Comparison of ENCODE assay signal across 8 mouse cellular contexts in genomic region chr5:112213331-112214240, GRCm38 (mm10). TPM values are rescaled to one million over a fixed set of nuclear protein-coding genes. Genes with fewer than 3 reads are reported as not detected.
A peak's percentile ranks its signal among the peaks of the same experiment; 100 is the strongest.
DNase-seq lines count a peak whose midpoint lies in the region; ATAC-seq and TF ChIP-seq lines count a peak whose summit lies in the region.
"Had no signal": no experiment of that assay in that cellular context is flagged by ENCODE, and none has a peak within 500 bp of the region (broad histone marks: within the 10 kb centered on the region; RNA-seq: fewer than 3 reads in every experiment).

No protein-coding gene starts in this region.

- no peak for TF ChIP-seq CTCF in brain, embryonic 14.5 days (IDR thresholded peaks at IDR 0.05; ENCODE audit: borderline replicate concordance, extremely low read depth, insufficient read depth, insufficient read length)
- no peak for TF ChIP-seq CTCF in forebrain, postnatal 0 days (IDR thresholded peaks at IDR 0.05; ENCODE audit: low read depth)

- peaks cover 25% of the 10 kb centered on the region for H3K4me1 ChIP-seq in forebrain, postnatal 0 days (ENCODE audit: insufficient read depth)
- H3K4me1 ChIP-seq in midbrain, embryonic 13.5 days (replicated peaks): peaks cover 60% of the 10 kb centered on the region

- TF ChIP-seq POLR2A in brain, embryonic 14.5 days (IDR thresholded peaks at IDR 0.05; ENCODE audit: borderline replicate concordance, extremely low read depth, insufficient read depth, insufficient read length, poor library complexity, severe bottlenecking): no peak

- peak overlapping the region; percentile 32 for H3K4me2 ChIP-seq in forebrain, postnatal 0 days (ENCODE audit: low read depth)
- H3K4me2 ChIP-seq in midbrain, embryonic 13.5 days (replicated peaks): peak overlapping the region; percentile 33

- peak; percentile 75 for DNase-seq in ZHBTc4 (ENCODE audit: low read depth, low spot score)
- DNase-seq in brain, embryonic 14.5 days (ENCODE audit: low read depth): peak; percentile 90
- peak; percentile 74 for DNase-seq in forebrain, postnatal 0 days
- DNase-seq in ovary, postnatal 10 days (ENCODE audit: low spot score): no peak
- no peak for DNase-seq in cerebellum, adult 11-12 months
- no peak for DNase-seq in urinary bladder, postnatal 4 days (ENCODE audit: low spot score in 2 of 2)

- no peaks in the 10 kb centered on the region for H3K27me3 ChIP-seq in forebrain, postnatal 0 days (ENCODE audit: insufficient read depth, low read length)
- H3K27me3 ChIP-seq in midbrain, embryonic 13.5 days: no peaks in the 10 kb centered on the region

- ATAC-seq in forebrain, postnatal 0 days: peak; percentile 26
- ATAC-seq in midbrain, embryonic 13.5 days: peak; percentile 65
- ATAC-seq: lung, postnatal 0 days had no signal

- no peaks in the 10 kb centered on the region for H3K9me3 ChIP-seq in forebrain, postnatal 0 days (ENCODE audit: low read length)
- no peaks in the 10 kb centered on the region for H3K9me3 ChIP-seq in midbrain, embryonic 13.5 days

- no peak overlapping the region for H3K4me3 ChIP-seq in forebrain, postnatal 0 days (ENCODE audit: low read depth, low read length)
- no peak overlapping the region for H3K4me3 ChIP-seq in midbrain, embryonic 13.5 days (replicated peaks)

- WGBS in forebrain, postnatal 0 days: 17% methylated on average over 19 of the region's 19 CpGs
- 16% methylated on average over 19 of the region's 19 CpGs for WGBS in midbrain, embryonic 13.5 days

- peak overlapping the region; percentile 22 for H3K9ac ChIP-seq in forebrain, postnatal 0 days
- H3K9ac ChIP-seq in midbrain, embryonic 13.5 days (replicated peaks): peak overlapping the region; percentile 50; the same call in 1 of the 2 replicates

- no peaks in the 10 kb centered on the region for H3K36me3 ChIP-seq in forebrain, postnatal 0 days (ENCODE audit: insufficient read depth)
- peaks cover 6% of the 10 kb centered on the region for H3K36me3 ChIP-seq in midbrain, embryonic 13.5 days

- peak overlapping the region; percentile 76 for H3K27ac ChIP-seq in forebrain, postnatal 0 days (ENCODE audit: low read depth, low read length)
- H3K27ac ChIP-seq in midbrain, embryonic 13.5 days: peak overlapping the region; percentile 92

RNA-seq across cellular contexts. Expression of gene Cryba4, which starts 38.7 kb away (rescaled TPM):
- polyA plus RNA-seq in brain, embryonic 14.5 days (2012; rRNA removed): 1.00 and 1.6 TPM in 2 replicates
- 2.5 TPM in 1 of 2 replicates, not detected in the other for total RNA-seq in forebrain, postnatal 0 days (2014; rRNA removed)
- polyA plus RNA-seq in forebrain, postnatal 0 days (2015; fragmentation: Nextera tagmentation; extraction: Ambion mirVana): 2.4 and 2.6 TPM in 2 replicates
- polyA plus RNA-seq in midbrain, embryonic 13.5 days (2015; fragmentation: Nextera tagmentation; extraction: Ambion mirVana): 1.6 and 1.7 TPM in 2 replicates

RNA-seq across cellular contexts. Expression of gene Crybb1, which starts 42.0 kb away (rescaled TPM):
- 1.1 and 1.6 TPM in 2 replicates for polyA plus RNA-seq in brain, embryonic 14.5 days (2012; rRNA removed)
- 5.0 and 6.3 TPM in 2 replicates for total RNA-seq in forebrain, postnatal 0 days (2014; rRNA removed)
- polyA plus RNA-seq in forebrain, postnatal 0 days (2015; fragmentation: Nextera tagmentation; extraction: Ambion mirVana): 10.4 and 10.8 TPM in 2 replicates
- 2.7 and 3.3 TPM in 2 replicates for polyA plus RNA-seq in midbrain, embryonic 13.5 days (2015; fragmentation: Nextera tagmentation; extraction: Ambion mirVana)

Comparison
In these comparisons a context has a peak if more than half of its experiments do, and no peak if none do; other contexts are left out.
1. DNase-seq: peak in ZHBTc4 (single experiment), brain, embryonic 14.5 days (single experiment) and forebrain, postnatal 0 days (single experiment); none in ovary, postnatal 10 days (single experiment), cerebellum, adult 11-12 months (single experiment) and urinary bladder, postnatal 4 days (0 of 2).